Mouse (Mus musculus) myocyte (in vitro differentiated cells): Measurements from ENCODE around the gene Tfrc.

ENCODE experiments used
- CEBPB ChIP-seq: IDR thresholded peaks from 2 replicates; pipeline ENCODE4 v1.6.1; 2011; ENCODE audit warnings: mild to moderate bottlenecking, moderate library complexity; ENCODE audit not compliant: poor library complexity, insufficient read depth, severe bottlenecking
- E2F4 ChIP-seq: IDR thresholded peaks from one replicate; pipeline ENCODE4 v1.6.1; 2011; ENCODE audit warnings: mild to moderate bottlenecking, control low read depth, moderate library complexity; ENCODE audit not compliant: insufficient read depth
- MAX ChIP-seq: IDR thresholded peaks from one replicate; pipeline ENCODE4 v1.6.1; 2011; ENCODE audit warnings: low read depth, mild to moderate bottlenecking, control low read depth
- MYOD1 ChIP-seq, 3 experiments: IDR thresholded peaks; one replicate each; pipeline ENCODE4 v1.6.1; 2011; ENCODE audit warnings: control low read depth in 2 of 3, low read depth in 2 of 3, mild to moderate bottlenecking in 2 of 3, moderate library complexity in 1 of 3; ENCODE audit not compliant: insufficient read length in 2 of 3, control insufficient read depth in 1 of 3
- MYOG ChIP-seq, 3 experiments: IDR thresholded peaks; one replicate each; pipeline ENCODE4 v1.6.1; 2011; ENCODE audit warnings: control low read depth in 2 of 3, low read depth in 2 of 3, mild to moderate bottlenecking in 2 of 3; ENCODE audit not compliant: insufficient read length in 2 of 3, control insufficient read depth in 1 of 3, insufficient read depth in 1 of 3
- POLR2A ChIP-seq: IDR thresholded peaks from one replicate; pipeline ENCODE4 v1.6.1; 2011; ENCODE audit warnings: low read depth, mild to moderate bottlenecking, control low read depth, moderate library complexity; ENCODE audit not compliant: insufficient read length
- POLR2AphosphoS2 ChIP-seq: IDR thresholded peaks from one replicate; pipeline ENCODE4 v1.6.1; 2011; ENCODE audit warnings: low read depth, control low read depth; ENCODE audit not compliant: insufficient read length
- REST ChIP-seq: IDR thresholded peaks from one replicate; pipeline ENCODE4 v1.6.1; 2011; ENCODE audit warnings: mild to moderate bottlenecking, control low read depth, moderate library complexity; ENCODE audit not compliant: insufficient read depth, insufficient read length
- SRF ChIP-seq: IDR thresholded peaks from one replicate; pipeline ENCODE4 v1.6.1; 2011; ENCODE audit warnings: low read depth; ENCODE audit not compliant: control insufficient read depth, insufficient read length
- TCF12 ChIP-seq: IDR thresholded peaks from one replicate; pipeline ENCODE4 v1.6.1; 2011; ENCODE audit warnings: mild to moderate bottlenecking, control low read depth; ENCODE audit not compliant: poor library complexity, insufficient read depth, severe bottlenecking
- USF1 ChIP-seq: IDR thresholded peaks from one replicate; pipeline ENCODE4 v1.6.1; 2011; ENCODE audit warnings: low read depth, mild to moderate bottlenecking, control low read depth, moderate library complexity

- TF ChIP-seq POLR2A = no peak
- no peak for TF ChIP-seq CEBPB
- TF ChIP-seq USF1 = no peak
- no peak for TF ChIP-seq POLR2AphosphoS2
- no peak for TF ChIP-seq MAX
- no peak for TF ChIP-seq TCF12
- no peak for TF ChIP-seq E2F4
- no peak for TF ChIP-seq MYOG (IDR thresholded peaks at IDR 0.05; ENCODE audit: control insufficient read depth in 1 of 3, insufficient read depth in 1 of 3, insufficient read length in 2 of 3, low read depth in 2 of 3)
- TF ChIP-seq SRF = no peak
- no peak for TF ChIP-seq REST
- no peak for TF ChIP-seq MYOD1 (IDR thresholded peaks at IDR 0.05; ENCODE audit: control insufficient read depth in 1 of 3, insufficient read length in 2 of 3, low read depth in 2 of 3)
These were observed 71.3 kb downstream of the Tfrc start for GRCm38 (mm10) chr16:32679976-32680375.
